Mouse (Mus musculus) thymus, adult 2 months (tissue): ENCODE results near the gene Gm9857. TPM values are rescaled to one million over a fixed set of nuclear protein-coding genes. Genes with fewer than 3 reads are reported as not detected.

Source experiments
- DNase-seq: peaks from one replicate; pipeline ENCODE4 v3.0.0; 2021
- H3K27ac ChIP-seq: fragments of 200-500 bp; 2 replicates; pipeline ENCODE4 v1.5.1; 2012; ENCODE audit warnings: low read length, control low read depth; ENCODE audit not compliant: control insufficient read depth, insufficient read depth
- H3K27me3 ChIP-seq: fragments of 200-500 bp; 2 replicates; pipeline ENCODE4 v1.6.1; 2012; ENCODE audit warnings: mild to moderate bottlenecking, low read length, moderate library complexity, mixed read lengths; ENCODE audit not compliant: control insufficient read depth, insufficient read depth
- H3K36me3 ChIP-seq: fragments of 200-500 bp; 2 replicates; pipeline ENCODE4 v1.6.1; 2012; ENCODE audit warnings: mild to moderate bottlenecking, low read length, moderate library complexity; ENCODE audit not compliant: control insufficient read depth, insufficient read depth
- H3K4me1 ChIP-seq: fragments of 200-500 bp; replicated peaks from 2 replicates; pipeline ENCODE4 v1.6.1; 2012; ENCODE audit warnings: low read length; ENCODE audit not compliant: control insufficient read depth, insufficient read depth
- H3K4me3 ChIP-seq: fragments of 200-500 bp; 2 replicates; pipeline ENCODE4 v1.5.1; 2012; ENCODE audit warnings: mild to moderate bottlenecking, low read length, control low read depth, moderate library complexity; ENCODE audit not compliant: control insufficient read depth, insufficient read depth
- CTCF ChIP-seq: fragments of 200-500 bp; IDR thresholded peaks from 2 replicates; pipeline ENCODE4 v1.5.1; 2012; ENCODE audit warnings: mild to moderate bottlenecking, control low read depth, low read length, moderate library complexity, borderline replicate concordance; ENCODE audit not compliant: control insufficient read depth, poor library complexity, insufficient read depth; ENCODE audit errors: extremely low read depth
- POLR2A ChIP-seq: fragments of 200-500 bp; IDR thresholded peaks from 2 replicates; pipeline ENCODE4 v1.6.1; 2012; ENCODE audit warnings: mild to moderate bottlenecking, low read length, control low read depth, moderate library complexity; ENCODE audit not compliant: control insufficient read depth, poor library complexity, insufficient read depth; ENCODE audit errors: extremely low read depth
- WGBS: fragments of 180-500 bp; shearing (Covaris S2); methylation state at CpG from one replicate; pipeline ENCODE4 v1.1.7; 2018; 5-methylcytosine and 5-hydroxymethylcytosine counted together
- polyA plus RNA-seq: library from polyadenylated mRNA; depleted of rRNA; stranded (reverse); fragments of >200 nt; gene quantifications from 2 replicates; pipeline ENCODE4 v1.2.3, GENCODE M21; 2012

Gene Gm9857
- polyA plus RNA-seq, 1 experiment: 2.4 TPM

DNA sequence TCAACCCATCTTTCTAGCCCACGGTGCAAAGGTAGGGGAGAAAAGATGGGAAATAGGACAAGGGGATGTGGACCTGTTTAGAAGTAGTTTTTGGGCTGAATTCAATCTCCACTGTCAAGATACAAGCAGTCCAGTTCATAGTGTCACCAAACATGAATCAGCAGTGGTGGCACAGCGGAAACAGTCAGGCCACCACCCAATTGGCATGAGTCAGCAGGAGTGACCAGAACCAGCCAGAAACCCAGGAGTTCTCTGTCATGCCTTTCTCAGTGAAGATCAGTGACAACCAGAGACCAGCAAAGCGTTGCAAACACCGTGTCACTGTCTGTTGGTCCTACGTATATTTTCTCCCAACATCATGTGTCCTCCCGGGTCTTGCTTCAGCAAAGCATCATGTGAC lies 6.7 kb downstream of the Gm9857 start:
- DNase-seq: no peak
- WGBS: 94% methylated on average over 6 of the region's 6 CpGs
- H3K27me3 ChIP-seq: no peaks in the 10 kb centered on the region
- H3K27ac ChIP-seq: no peak overlapping the region
- H3K36me3 ChIP-seq: no peaks in the 10 kb centered on the region
- H3K4me3 ChIP-seq: no peak overlapping the region
- no peaks in the 10 kb centered on the region for H3K4me1 ChIP-seq
- TF ChIP-seq CTCF (no peak), POLR2A (no peak)

DNA sequence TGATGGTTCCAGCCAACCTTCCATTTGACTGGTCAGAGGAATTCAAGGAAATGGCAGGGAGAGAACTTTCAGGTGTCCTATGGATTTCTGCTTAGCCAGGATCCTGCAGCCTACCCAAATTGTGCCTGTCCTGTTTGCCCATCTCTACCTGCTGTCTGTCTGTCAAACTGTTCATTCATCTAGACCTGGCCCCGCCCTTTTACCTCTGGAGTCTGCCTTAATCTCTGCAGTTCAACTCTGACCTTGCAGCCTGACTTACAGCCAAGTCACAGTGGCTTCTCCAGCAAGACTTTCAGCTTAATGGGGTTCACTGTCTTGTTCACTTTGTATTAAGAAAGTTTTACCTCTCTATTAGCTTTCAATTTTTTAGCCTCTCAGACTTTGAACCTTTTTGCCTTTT lies 13.9 kb downstream of the Gm9857 start:
- TF ChIP-seq CTCF: no peak
- no peak for TF ChIP-seq POLR2A
- H3K36me3 ChIP-seq: no peaks in the 10 kb centered on the region
- H3K27ac ChIP-seq: no peak overlapping the region
- H3K4me1 ChIP-seq: no peaks in the 10 kb centered on the region
- WGBS: 96% methylated on average over 1 of the region's 1 CpGs
- no peak overlapping the region for H3K4me3 ChIP-seq
- DNase-seq: no peak
- no peaks in the 10 kb centered on the region for H3K27me3 ChIP-seq

DNA sequence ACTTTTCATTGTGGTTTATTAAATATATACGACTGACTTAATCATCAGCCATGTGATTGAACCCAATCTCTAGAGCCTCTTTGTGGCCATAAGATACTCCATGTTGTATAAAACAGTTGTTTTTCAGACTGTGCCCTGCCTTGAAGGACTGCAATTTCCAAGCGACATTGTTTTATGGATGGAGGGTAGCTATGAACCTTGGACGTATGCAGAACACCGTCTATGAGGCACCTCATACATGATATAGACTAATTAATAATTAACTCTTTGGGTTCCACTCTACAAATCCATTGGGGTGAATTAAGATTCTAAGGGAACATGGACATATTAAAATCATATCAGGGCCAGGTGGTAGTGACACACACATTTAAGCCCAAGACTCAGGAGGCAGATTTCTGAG lies 14.6 kb downstream of the Gm9857 start:
- no peak for DNase-seq
- WGBS: 97% methylated on average over 4 of the region's 4 CpGs
- TF ChIP-seq POLR2A (no peak), CTCF (no peak)
- Histone ChIP-seq H3K27ac (no peak overlapping the region), H3K36me3 (no peaks in the 10 kb centered on the region), H3K27me3 (no peaks in the 10 kb centered on the region), H3K4me1 (no peaks in the 10 kb centered on the region), H3K4me3 (no peak overlapping the region)

DNA sequence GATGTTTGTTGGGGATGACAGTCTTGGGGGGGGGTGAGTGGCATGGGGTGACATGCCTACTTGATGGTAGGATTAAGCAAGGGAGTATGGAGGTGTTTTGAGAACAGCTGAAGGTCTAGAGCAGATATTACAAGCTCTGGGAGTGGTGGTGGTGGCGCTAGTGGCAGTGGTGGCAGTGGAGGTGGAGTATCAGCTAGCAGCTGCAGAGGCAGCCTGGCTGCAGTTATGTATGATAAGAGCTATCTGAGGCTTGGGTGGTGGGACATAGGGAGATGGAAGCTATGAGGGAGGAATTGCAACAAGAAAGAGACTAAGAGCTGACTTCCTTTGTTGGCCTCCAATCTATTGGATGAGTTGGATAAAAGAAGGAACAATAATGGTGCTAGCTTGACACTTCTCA lies 18.4 kb downstream of the Gm9857 start:
- 97% methylated on average over 1 of the region's 1 CpGs for WGBS

DNA sequence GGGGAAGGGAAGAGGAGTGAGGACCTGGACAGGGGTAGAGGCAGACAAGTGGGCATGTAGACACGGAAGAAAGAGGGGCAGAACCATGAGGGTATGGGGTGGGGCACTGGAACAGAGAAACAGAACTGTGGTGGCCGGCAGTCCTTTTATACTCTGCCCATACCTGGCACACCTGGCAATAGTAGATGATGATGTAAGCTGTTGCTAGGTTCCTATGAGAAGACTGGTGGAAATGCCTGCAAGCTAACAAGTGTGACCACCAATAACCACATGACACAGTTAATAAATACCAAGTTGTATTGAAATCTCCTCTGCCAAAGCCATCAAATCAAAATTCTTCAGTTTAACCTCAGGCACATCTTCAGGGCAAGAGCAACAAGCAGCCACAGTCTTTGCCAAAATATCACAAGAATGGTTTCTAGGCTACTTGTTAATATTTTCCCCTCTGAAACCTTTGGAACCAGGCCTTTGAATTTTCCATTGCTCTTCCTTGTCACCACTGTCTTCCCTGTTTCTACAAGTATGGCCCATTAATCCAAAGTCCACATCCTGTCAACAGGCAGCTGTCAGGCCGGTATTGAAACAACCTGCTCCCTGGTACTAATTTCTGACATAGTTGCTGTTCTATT lies 19.7 kb downstream of the Gm9857 start:
- Histone ChIP-seq H3K27me3 (no peaks in the 10 kb centered on the region), H3K36me3 (no peaks in the 10 kb centered on the region), H3K4me1 (no peaks in the 10 kb centered on the region), H3K27ac (no peak overlapping the region), H3K4me3 (no peak overlapping the region)
- TF ChIP-seq CTCF (no peak), POLR2A (no peak)
- WGBS: 97% methylated on average over 3 of the region's 3 CpGs
- DNase-seq: no peak

More for the DNA sequence above, 18.4 kb downstream of the Gm9857 start:
- Histone ChIP-seq H3K4me3 (no peak overlapping the region), H3K4me1 (no peaks in the 10 kb centered on the region), H3K36me3 (no peaks in the 10 kb centered on the region), H3K27me3 (no peaks in the 10 kb centered on the region), H3K27ac (no peak overlapping the region)
- no peak for DNase-seq
- TF ChIP-seq POLR2A (no peak), CTCF (no peak)

DNA sequence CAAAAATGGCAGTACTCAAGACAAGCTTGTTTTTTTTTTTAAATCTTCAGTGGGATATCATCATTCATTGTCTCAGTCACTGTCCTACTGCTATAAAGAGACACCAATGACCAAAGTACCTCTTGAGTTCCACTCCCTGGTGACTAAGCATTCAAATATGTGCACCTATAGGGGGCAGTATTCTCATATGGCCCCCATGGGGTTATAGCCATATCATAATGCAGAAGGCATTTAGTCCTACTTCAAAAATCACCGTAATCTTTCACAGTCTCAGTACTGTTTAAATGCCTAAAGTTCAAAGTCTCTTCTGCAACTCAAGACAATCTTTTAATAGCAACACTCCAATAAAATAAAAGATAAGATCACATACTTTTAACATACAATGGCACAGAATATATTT lies 21.4 kb downstream of the Gm9857 start:
- no peaks in the 10 kb centered on the region for H3K36me3 ChIP-seq
- no peak overlapping the region for H3K27ac ChIP-seq
- 100% methylated on average over 1 of the region's 1 CpGs for WGBS
- H3K27me3 ChIP-seq: no peaks in the 10 kb centered on the region
- no peaks in the 10 kb centered on the region for H3K4me1 ChIP-seq
- no peak for DNase-seq
- TF ChIP-seq CTCF (no peak), POLR2A (no peak)
- no peak overlapping the region for H3K4me3 ChIP-seq

DNA sequence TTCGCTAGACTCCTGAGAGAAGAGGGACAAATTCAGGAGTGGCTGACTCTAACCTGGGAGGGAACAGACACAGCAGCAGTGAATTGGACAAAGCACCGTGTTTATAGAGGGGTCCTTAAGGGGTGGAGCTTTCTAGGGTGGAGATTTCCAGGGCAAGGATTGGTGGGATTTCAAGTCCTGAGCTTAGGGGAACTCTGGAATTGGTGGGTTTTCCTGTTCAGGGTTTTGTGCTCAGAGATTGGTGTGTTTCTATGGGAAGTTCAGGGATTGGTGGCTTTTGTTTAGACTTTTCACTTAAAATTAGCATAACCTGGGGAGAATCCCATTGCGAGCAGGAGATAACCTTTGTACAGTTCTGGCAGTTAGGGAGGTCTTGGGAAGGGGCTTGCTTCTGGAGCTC lies 22.3 kb downstream of the Gm9857 start:
- Histone ChIP-seq H3K4me3 (no peak overlapping the region), H3K36me3 (no peaks in the 10 kb centered on the region), H3K27me3 (no peaks in the 10 kb centered on the region), H3K27ac (no peak overlapping the region), H3K4me1 (no peaks in the 10 kb centered on the region)
- TF ChIP-seq CTCF (no peak), POLR2A (no peak)
- 91% methylated on average over 3 of the region's 3 CpGs for WGBS
- DNase-seq: no peak
